Mouse (Mus musculus) common myeloid progenitor, adult 5-6 weeks (primary cell): Measurements from ENCODE around the gene Atxn1. TPM values are rescaled to one million over a fixed set of nuclear protein-coding genes. Genes with fewer than 3 reads are reported as not detected.
A peak's percentile ranks its signal among the peaks of the same experiment; 100 is the strongest.

ENCODE experiments used
- ATAC-seq: replicated peaks from 2 replicates; pipeline ENCODE4 v1.8.0; 2016; ENCODE audit warnings: low read depth, mild to moderate bottlenecking, moderate TSS enrichment, inconsistent platforms; ENCODE audit not compliant: poor library complexity, severe bottlenecking
- total RNA-seq: library from RNA; stranded (forward); fragments of 200-1000, 187-1606 nt; gene quantifications from 2 replicates; pipeline ENCODE4 v1.2.3, GENCODE M21; 2017

Atxn1 gene
- total RNA-seq, 1 experiment from 2014 or later, result 9.0 TPM

- ATAC-seq, result 0 out of 2 replicates have a peak, but pooled peaks have one; percentile 5
Observed at GRCm38 (mm10) chr13:45904955-45905354, 59.9 kb downstream of the Atxn1 start.

- no peak for ATAC-seq
Observed at GRCm38 (mm10) chr13:45904456-45904855, 60.4 kb downstream of the Atxn1 start.

- peak; percentile 74 for ATAC-seq
Observed at GRCm38 (mm10) chr13:45903519-45904274, 61.1 kb downstream of the Atxn1 start.

GRCm38 (mm10) chr13:45902457-45902856 lies 62.4 kb downstream of the Atxn1 start:
- no peak for ATAC-seq

- ATAC-seq, result no peak
Observed at GRCm38 (mm10) chr13:45900776-45901175, 64.0 kb downstream of the Atxn1 start.

- ATAC-seq, result no peak
Observed at GRCm38 (mm10) chr13:45897571-45897970, 67.2 kb downstream of the Atxn1 start.

- ATAC-seq, result no peak
Observed at GRCm38 (mm10) chr13:45894760-45895159, 70.0 kb downstream of the Atxn1 start.

GRCm38 (mm10) chr13:45894234-45894633 lies 70.6 kb downstream of the Atxn1 start:
- ATAC-seq, result no peak

- ATAC-seq, result no peak
Observed at GRCm38 (mm10) chr13:45891073-45891472, 73.7 kb downstream of the Atxn1 start.

GRCm38 (mm10) chr13:45888953-45889749 lies 75.7 kb downstream of the Atxn1 start:
- peak; percentile 65 for ATAC-seq

GRCm38 (mm10) chr13:45884878-45885277 lies 79.9 kb downstream of the Atxn1 start:
- no peak for ATAC-seq

- ATAC-seq, result no peak
Observed at GRCm38 (mm10) chr13:45883791-45884238, 81.0 kb downstream of the Atxn1 start.

- ATAC-seq, result peak; percentile 69
Observed at GRCm38 (mm10) chr13:45882976-45883440, 81.8 kb downstream of the Atxn1 start.

GRCm38 (mm10) chr13:45880543-45880845 lies 84.3 kb downstream of the Atxn1 start:
- no peak for ATAC-seq

- no peak for ATAC-seq
Observed at GRCm38 (mm10) chr13:45879746-45880542, 84.9 kb downstream of the Atxn1 start.

- no peak for ATAC-seq
Observed at GRCm38 (mm10) chr13:45876939-45877338, 87.9 kb downstream of the Atxn1 start.

GRCm38 (mm10) chr13:45876368-45876760 lies 88.4 kb downstream of the Atxn1 start:
- ATAC-seq, result 0 out of 2 replicates have a peak, but pooled peaks have one; percentile 12

- no peak for ATAC-seq
Observed at GRCm38 (mm10) chr13:45875686-45876367, 89.0 kb downstream of the Atxn1 start.

- no peak for ATAC-seq
Observed at GRCm38 (mm10) chr13:45874196-45874595, 90.6 kb downstream of the Atxn1 start.

- ATAC-seq, result no peak
Observed at GRCm38 (mm10) chr13:45872966-45873365, 91.8 kb downstream of the Atxn1 start.
